Mouse (Mus musculus): ENCODE measurements around the gene Atg2b.

Atg2b gene

GRCm38 (mm10) chr12:105685001-105685691, at the start of gene Atg2b:
Gene Atg2b, minus strand, starts transcription at chr12:105685211.
- DNase-seq (ENCODE audit: low spot score in 2 of 2) = peak; percentile 92 to 93

GRCm38 (mm10) chr12:105733370-105734159, 48.6 kb upstream of the Atg2b start:
- DNase-seq (ENCODE audit: low spot score in 2 of 2) = no peak

- no peak for DNase-seq (ENCODE audit: low spot score in 2 of 2)
Observed at GRCm38 (mm10) chr12:105730851-105731460, 45.9 kb upstream of the Atg2b start.

GRCm38 (mm10) chr12:105727964-105728363, 43.0 kb upstream of the Atg2b start:
- DNase-seq (ENCODE audit: low spot score in 2 of 2) = no peak

GRCm38 (mm10) chr12:105727268-105727667, 42.3 kb upstream of the Atg2b start:
- no peak for DNase-seq (ENCODE audit: low spot score in 2 of 2)

GRCm38 (mm10) chr12:105725736-105726135, 40.7 kb upstream of the Atg2b start:
- no peak for DNase-seq (ENCODE audit: low spot score in 2 of 2)

- DNase-seq (ENCODE audit: low spot score in 2 of 2) = no peak
Observed at GRCm38 (mm10) chr12:105724616-105725015, 39.6 kb upstream of the Atg2b start.

GRCm38 (mm10) chr12:105722657-105723056, 37.6 kb upstream of the Atg2b start:
- peak in 1 of 2 experiments; percentile 14 for DNase-seq (ENCODE audit: low spot score in 2 of 2)

- DNase-seq (ENCODE audit: low spot score in 2 of 2) = no peak
Observed at GRCm38 (mm10) chr12:105721452-105722132, 36.6 kb upstream of the Atg2b start.

- DNase-seq (ENCODE audit: low spot score in 2 of 2) = no peak
Observed at GRCm38 (mm10) chr12:105720196-105720595, 35.2 kb upstream of the Atg2b start.

GRCm38 (mm10) chr12:105718616-105719015, 33.6 kb upstream of the Atg2b start:
- no peak for DNase-seq (ENCODE audit: low spot score in 2 of 2)

- peak; percentile 28 to 57 for DNase-seq (ENCODE audit: low spot score in 2 of 2)
Observed at GRCm38 (mm10) chr12:105705799-105706487, 20.9 kb upstream of the Atg2b start, which contains the start of gene Ak7. Gene Ak7, plus strand, starts transcription at chr12:105705976.

GRCm38 (mm10) chr12:105700433-105700832, 15.4 kb upstream of the Atg2b start:
- no peak for DNase-seq (ENCODE audit: low spot score in 2 of 2)

- no peak for DNase-seq (ENCODE audit: low spot score in 2 of 2)
Observed at GRCm38 (mm10) chr12:105697104-105697780, 12.2 kb upstream of the Atg2b start.

- DNase-seq (ENCODE audit: low spot score in 2 of 2) = no peak
Observed at GRCm38 (mm10) chr12:105695848-105696247, 10.8 kb upstream of the Atg2b start.

- DNase-seq (ENCODE audit: low spot score in 2 of 2) = no peak
Observed at GRCm38 (mm10) chr12:105694021-105694420, 9.0 kb upstream of the Atg2b start.

- DNase-seq (ENCODE audit: low spot score in 2 of 2) = no peak
Observed at GRCm38 (mm10) chr12:105689435-105689834, 4.4 kb upstream of the Atg2b start.

- DNase-seq (ENCODE audit: low spot score in 2 of 2) = no peak
Observed at GRCm38 (mm10) chr12:105688546-105688945, 3.5 kb upstream of the Atg2b start.

- DNase-seq (ENCODE audit: low spot score in 2 of 2) = no peak
Observed at GRCm38 (mm10) chr12:105687416-105687815, 2.4 kb upstream of the Atg2b start.

GRCm38 (mm10) chr12:105686791-105687190, 1.8 kb upstream of the Atg2b start:
- DNase-seq (ENCODE audit: low spot score in 2 of 2) = no peak
